7 mouse cellular contexts compared by ENCODE assay signal in the genomic region with DNA sequence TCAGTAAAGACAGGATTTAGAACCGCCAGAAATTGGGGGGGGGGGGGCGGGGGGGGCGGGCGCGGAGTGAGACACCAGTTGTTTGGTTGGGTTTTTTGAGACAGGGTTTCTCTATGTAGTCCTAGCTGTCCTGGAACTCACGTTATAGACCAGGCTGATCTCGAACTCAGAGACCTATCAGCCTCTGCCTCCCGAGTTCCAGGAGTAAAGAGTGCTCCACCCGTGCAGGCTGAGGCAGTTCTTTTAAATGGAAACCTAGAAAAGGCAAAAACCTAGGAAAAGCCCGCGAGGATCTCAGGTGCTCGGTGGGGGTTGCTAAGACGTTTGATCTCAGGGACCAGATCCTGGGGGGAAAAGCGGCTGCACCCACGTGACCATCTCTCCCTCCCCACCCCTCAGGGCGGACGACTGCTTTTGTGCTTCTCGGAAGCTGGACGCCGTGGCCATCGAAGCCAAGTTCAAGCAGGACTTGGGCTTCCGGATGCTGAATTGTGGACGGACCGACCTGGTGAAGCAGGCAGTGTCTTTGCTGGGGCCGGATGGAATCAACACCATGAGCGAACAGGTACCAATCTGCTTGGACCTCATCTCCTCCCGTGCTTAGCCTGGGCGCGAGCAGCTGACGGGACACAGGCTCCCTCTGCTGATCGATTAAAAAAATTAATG.
A peak's percentile ranks its signal among the peaks of the same experiment; 100 is the strongest.
DNase-seq lines count a peak whose midpoint lies in the region; TF ChIP-seq lines count a peak whose summit lies in the region.

No protein-coding gene starts in this region.

- 7% methylated on average over 31 of the region's 31 CpGs for WGBS in heart, adult 2 months
- WGBS in midbrain, embryonic 10.5 days: 5% methylated on average over 31 of the region's 31 CpGs

- no peaks in the 10 kb centered on the region for H3K79me2 ChIP-seq in heart, adult 2 months (replicated peaks; ENCODE audit: control insufficient read depth, insufficient read depth, low read length)

- H3K27ac ChIP-seq in heart, adult 2 months: no peak overlapping the region
- H3K27ac ChIP-seq in midbrain, embryonic 10.5 days (replicated peaks): peak overlapping the region; percentile 70

- H3K9me3 ChIP-seq in midbrain, embryonic 10.5 days (replicated peaks): no peaks in the 10 kb centered on the region

- H3K36me3 ChIP-seq in heart, adult 2 months (ENCODE audit: control insufficient read depth, insufficient read depth, low read length): no peaks in the 10 kb centered on the region
- H3K36me3 ChIP-seq in midbrain, embryonic 10.5 days: no peaks in the 10 kb centered on the region

- 0 out of 2 replicates have a peak, but pooled peaks have one; percentile 17 for TF ChIP-seq EP300 in heart, adult 2 months (IDR thresholded peaks at IDR 0.05; ENCODE audit: insufficient read depth, low read depth, low read length)

- peak overlapping the region; percentile 43 for H3K4me3 ChIP-seq in heart, adult 2 months
- H3K4me3 ChIP-seq in midbrain, embryonic 10.5 days: peak overlapping the region; percentile 56

- DNase-seq in adrenal gland, postnatal 10 days: peak; percentile 59
- peak; percentile 79 for DNase-seq in embryo, embryonic 11 days
- peak; percentile 33 to 40 for DNase-seq in heart, adult 2 months
- DNase-seq in kidney, adult 18-20 months: peak; percentile 50
- peak; percentile 68 for DNase-seq in left cerebral cortex, postnatal 4 days
- peak; percentile 69 for DNase-seq in midbrain, embryonic 10.5 days (ENCODE audit: low spot score)
- DNase-seq in right cerebral cortex, postnatal 4 days: peak; percentile 49

- intact Hi-C loops in heart, adult 2 months (cut with DNase I): loop anchor here (1.0 to 10.0 kb wide), 3 partner anchors 240 to 472 kb away; partner anchors contain the start of gene Btbd11
- intact Hi-C loops in left cerebral cortex, postnatal 4 days (cut with DNase I): loop anchor here (10.0 kb wide), 2 partner anchors 230 to 400 kb away; no protein-coding TSS in a partner anchor

- peak; percentile 62 for TF ChIP-seq CTCF in heart, adult 2 months (IDR thresholded peaks at IDR 0.05)

- H3K9ac ChIP-seq in heart, adult 2 months (ENCODE audit: low read depth, low read length): peak overlapping the region; percentile 14

- no peaks in the 10 kb centered on the region for H3K27me3 ChIP-seq in heart, adult 2 months (ENCODE audit: control insufficient read depth, insufficient read depth, low read length)
- H3K27me3 ChIP-seq in midbrain, embryonic 10.5 days (ENCODE audit: low read depth, poor library complexity, severe bottlenecking): 0 out of 2 replicates have a peak, but pooled peaks cover 12% of the 10 kb centered on the region

- no peaks in the 10 kb centered on the region; the same call in 1 of the 2 replicates for H3K4me1 ChIP-seq in heart, adult 2 months (ENCODE audit: control insufficient read depth, insufficient read depth, low read length)
- H3K4me1 ChIP-seq in midbrain, embryonic 10.5 days: peaks cover 6% of the 10 kb centered on the region; the same call in 1 of the 2 replicates

- TF ChIP-seq POLR2A in heart, adult 2 months (IDR thresholded peaks at IDR 0.05; ENCODE audit: insufficient read depth, low read depth, low read length): no peak
